Mouse (Mus musculus) kidney, postnatal 25 days (tissue): Measurements from ENCODE around the gene Gm21454.
"Not testable (repeated sequence)": the region's sequence is repeated elsewhere in the genome, so short reads cannot be mapped to it uniquely, and the experiment has no call there.

Experiments used
- DNase-seq, 2 experiments: peaks; one replicate each; pipeline ENCODE4 v3.0.0; 2021; ENCODE audit warnings: mixed read lengths in 2 of 2

Gene Gm21454

DNA sequence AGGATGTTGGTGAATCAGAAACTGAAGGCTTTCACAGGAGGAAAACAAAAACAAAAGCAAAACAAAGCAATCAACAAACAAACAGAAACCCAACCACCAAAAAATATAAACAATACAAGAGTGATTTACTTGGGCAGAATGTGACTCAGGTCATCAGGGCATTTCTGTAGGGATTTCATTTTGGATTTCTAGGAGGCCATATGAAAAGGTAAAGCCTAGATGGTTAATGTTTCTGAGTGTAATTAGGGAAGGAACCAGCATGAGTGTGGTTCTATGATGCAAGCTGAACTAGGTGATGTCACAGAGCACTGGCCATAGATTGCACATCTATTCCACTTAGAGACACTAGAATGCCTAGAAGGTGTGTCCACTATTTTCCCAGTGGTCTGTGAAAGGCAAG is at the start of gene Gm21454, which contains the start of gene Gm21440:
Gene Gm21454, plus strand, starts transcription at position 352 of the 400 bp plus-strand sequence.
Gene Gm21440, plus strand, starts transcription at position 301 of the 400 bp plus-strand sequence.
- DNase-seq: not testable (repeated sequence)

DNA sequence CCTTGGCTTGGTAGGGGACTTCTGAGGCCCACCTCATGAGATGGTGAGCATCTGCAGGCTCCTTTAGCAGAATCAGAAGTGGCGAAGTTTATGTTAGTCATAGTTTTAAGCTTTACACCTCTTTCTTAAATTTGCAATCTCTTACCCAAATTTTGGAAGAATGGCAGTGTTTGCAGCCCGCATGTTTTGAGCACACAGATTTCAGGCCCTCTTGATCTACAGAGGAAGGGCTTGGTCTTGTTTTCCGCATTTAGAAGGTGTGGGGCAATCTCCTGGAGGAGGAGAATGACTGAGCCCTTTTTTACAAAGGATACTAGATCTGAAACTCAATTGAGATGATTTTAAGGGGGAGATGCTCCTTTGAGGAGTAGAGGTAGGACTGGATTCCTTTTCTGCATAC is 28.4 kb upstream of the Gm21454 start, which contains the start of gene Gm21828:
Gene Gm21828, minus strand, starts transcription at position 101 of the 400 bp plus-strand sequence.
- DNase-seq: not testable (repeated sequence)

DNA sequence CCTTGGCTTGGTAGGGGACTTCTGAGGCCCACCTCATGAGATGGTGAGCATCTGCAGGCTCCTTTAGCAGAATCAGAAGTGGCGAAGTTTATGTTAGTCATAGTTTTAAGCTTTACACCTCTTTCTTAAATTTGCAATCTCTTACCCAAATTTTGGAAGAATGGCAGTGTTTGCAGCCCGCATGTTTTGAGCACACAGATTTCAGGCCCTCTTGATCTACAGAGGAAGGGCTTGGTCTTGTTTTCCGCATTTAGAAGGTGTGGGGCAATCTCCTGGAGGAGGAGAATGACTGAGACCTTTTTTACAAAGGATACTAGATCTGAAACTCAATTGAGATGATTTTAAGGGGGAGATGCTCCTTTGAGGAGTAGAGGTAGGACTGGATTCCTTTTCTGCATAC is 96.7 kb downstream of the Gm21454 start, which contains the start of gene Gm21725:
Gene Gm21725, minus strand, starts transcription at position 101 of the 400 bp plus-strand sequence.
- DNase-seq: not testable (repeated sequence)
